Mouse (Mus musculus) activated CD4-positive, CD25-positive, alpha-beta regulatory T cell, adult 9 weeks (primary cell): ENCODE data around the gene Mark4. TPM values are rescaled to one million over a fixed set of nuclear protein-coding genes. Genes with fewer than 3 reads are reported as not detected.

Source experiments
- polyA plus RNA-seq: library from polyadenylated mRNA; unstranded; fragments of 100-300 nt; shearing (Covaris generic); gene quantifications from one replicate; pipeline ENCODE4 v1.2.1, GENCODE M21; 2017

The Mark4 gene
- 2.0 TPM for polyA plus RNA-seq

GRCm38 (mm10) chr7:19458591-19459111, at the start of gene Mark4:
TSS of gene Mark4 (minus strand) at chr7:19458821.

GRCm38 (mm10) chr7:19462884-19463381, 4.3 kb upstream of the Mark4 start, which contains the start of gene Exoc3l2:
TSS of gene Exoc3l2 (plus strand) at chr7:19463331.

GRCm38 (mm10) chr7:19404476-19404875, 54.1 kb downstream of the Mark4 start, which contains the start of gene Ckm:
TSS of gene Ckm (plus strand) at chr7:19404776.

GRCm38 (mm10) chr7:19403731-19404296, 54.8 kb downstream of the Mark4 start, which contains the start of gene Klc3:
TSS of gene Klc3 (minus strand) at chr7:19404104.

GRCm38 (mm10) chr7:19381377-19382165, 77.0 kb downstream of the Mark4 start, which contains the start of gene Ercc2:
TSS of gene Ercc2 (plus strand) at chr7:19382010.

Other genes starting within 250 kb of the Mark4 start
- 0.16 TPM for gene Gpr4, start 246.3 kb downstream of the Mark4 start, polyA plus RNA-seq
- 25.4 TPM for gene Opa3, start 230.5 kb downstream of the Mark4 start, polyA plus RNA-seq
- 333 TPM for gene Vasp, start 187.0 kb downstream of the Mark4 start, polyA plus RNA-seq
- 2.8 TPM for gene Ppm1n, start 178.8 kb downstream of the Mark4 start, polyA plus RNA-seq
- gene Rtn2, start 176.2 kb downstream of the Mark4 start, polyA plus RNA-seq = not detected
- 0.78 TPM for gene Fosb, start 148.8 kb downstream of the Mark4 start, polyA plus RNA-seq
- 86.2 TPM for gene Ercc1, start 114.0 kb downstream of the Mark4 start, polyA plus RNA-seq
- gene Cd3eap, start 99.3 kb downstream of the Mark4 start, polyA plus RNA-seq = 13.9 TPM
- 0.20 TPM for gene Ppp1r13l, start 99.1 kb downstream of the Mark4 start, polyA plus RNA-seq
- gene Ercc2, start 76.8 kb downstream of the Mark4 start, polyA plus RNA-seq = 9.9 TPM
- gene Klc3, start 54.7 kb downstream of the Mark4 start, polyA plus RNA-seq = 17.0 TPM
- not detected for gene Ckm, start 54.0 kb downstream of the Mark4 start, polyA plus RNA-seq
- not detected for gene Exoc3l2, start 4.5 kb upstream of the Mark4 start, polyA plus RNA-seq
- 0.28 TPM for gene Bloc1s3, start 49.5 kb upstream of the Mark4 start, polyA plus RNA-seq
- gene Trappc6a, start 49.6 kb upstream of the Mark4 start, polyA plus RNA-seq = 115 TPM
- gene Nkpd1, start 59.0 kb upstream of the Mark4 start, polyA plus RNA-seq = not detected
- 4.3 TPM for gene Ppp1r37, start 104.3 kb upstream of the Mark4 start, polyA plus RNA-seq
- 1.6 TPM for gene Zfp296, start 118.5 kb upstream of the Mark4 start, polyA plus RNA-seq
- 95.3 TPM for gene Gemin7, start 118.8 kb upstream of the Mark4 start, polyA plus RNA-seq
- gene Clasrp, start 145.7 kb upstream of the Mark4 start, polyA plus RNA-seq = 15.3 TPM
- gene Relb, start 170.6 kb upstream of the Mark4 start, polyA plus RNA-seq = 24.3 TPM
- gene Clptm1, start 206.2 kb upstream of the Mark4 start, polyA plus RNA-seq = 150 TPM
- not detected for gene Apoc2, start 219.1 kb upstream of the Mark4 start, polyA plus RNA-seq
- not detected for gene Gm44805, start 222.6 kb upstream of the Mark4 start, polyA plus RNA-seq
- gene Apoc4, start 222.7 kb upstream of the Mark4 start, polyA plus RNA-seq = 0.54 TPM
- gene Apoc1, start 233.8 kb upstream of the Mark4 start, polyA plus RNA-seq = 1.8 TPM
- gene Apoe, start 240.4 kb upstream of the Mark4 start, polyA plus RNA-seq = 19.9 TPM